Mouse (Mus musculus): ENCODE measurements around the gene Prkag1. TPM values are rescaled to one million over a fixed set of nuclear protein-coding genes. Genes with fewer than 3 reads are reported as not detected.

Gene Prkag1
- polyA plus RNA-seq, 1 experiment from 2014 or later: 95.9 TPM

DNA sequence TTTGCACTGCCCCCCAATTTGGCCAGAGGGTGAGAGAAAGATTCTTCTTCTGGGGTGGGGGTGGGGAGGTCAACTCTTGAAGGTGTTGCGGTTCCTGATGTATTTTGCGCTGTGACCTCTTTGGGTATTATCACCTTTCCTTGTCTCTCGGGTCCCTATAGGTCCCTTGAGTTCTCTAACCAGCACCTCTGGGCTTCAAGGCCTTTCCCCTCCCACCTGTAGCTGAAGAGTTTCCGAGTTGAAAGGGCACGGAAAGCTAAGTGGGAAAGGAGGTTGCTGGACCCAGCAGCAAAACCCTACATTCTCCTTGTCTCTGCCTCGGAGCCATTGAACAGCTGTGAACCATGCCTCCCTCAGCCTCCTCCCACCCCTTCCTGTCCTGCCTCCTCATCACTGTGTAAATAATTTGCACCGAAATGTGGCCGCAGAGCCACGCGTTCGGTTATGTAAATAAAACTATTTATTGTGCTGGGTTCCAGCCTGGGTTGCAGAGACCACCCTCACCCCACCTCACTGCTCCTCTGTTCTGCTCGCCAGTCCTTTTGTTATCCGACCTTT, 38.1 kb downstream of the Prkag1 start:
- peaks cover 40% of the 10 kb centered on the region for H3K4me1 ChIP-seq
- peak overlapping the region; percentile 27; the same call in 1 of the 2 replicates for H3K4me3 ChIP-seq
- H3K27ac ChIP-seq: no peak overlapping the region
- ATAC-seq: no peak
- H3K9ac ChIP-seq: no peak overlapping the region
- H3K4me2 ChIP-seq: peak overlapping the region; percentile 46; the same call in 1 of the 2 replicates
- 3% methylated on average over 13 of the region's 13 CpGs for WGBS
- no peaks in the 10 kb centered on the region for H3K36me3 ChIP-seq (ENCODE audit: poor library complexity, severe bottlenecking)
- no peaks in the 10 kb centered on the region for H3K9me3 ChIP-seq (replicated peaks)
- H3K27me3 ChIP-seq: peaks cover 97% of the 10 kb centered on the region

GRCm38 (mm10) chr15:98792233-98793020, 38.9 kb downstream of the Prkag1 start:
- peak; percentile 46; the same call in 1 of the 2 replicates for ATAC-seq
- H3K9ac ChIP-seq: no peak overlapping the region
- H3K27ac ChIP-seq: no peak overlapping the region
- H3K9me3 ChIP-seq (replicated peaks): no peaks in the 10 kb centered on the region
- under 1% methylated on average over 75 of the region's 75 CpGs for WGBS
- H3K4me3 ChIP-seq: peak overlapping the region; percentile 27
- peaks cover 33% of the 10 kb centered on the region for H3K4me1 ChIP-seq
- peaks cover 98% of the 10 kb centered on the region for H3K27me3 ChIP-seq
- H3K4me2 ChIP-seq: peak overlapping the region; percentile 46
- H3K36me3 ChIP-seq (ENCODE audit: poor library complexity, severe bottlenecking): no peaks in the 10 kb centered on the region

DNA sequence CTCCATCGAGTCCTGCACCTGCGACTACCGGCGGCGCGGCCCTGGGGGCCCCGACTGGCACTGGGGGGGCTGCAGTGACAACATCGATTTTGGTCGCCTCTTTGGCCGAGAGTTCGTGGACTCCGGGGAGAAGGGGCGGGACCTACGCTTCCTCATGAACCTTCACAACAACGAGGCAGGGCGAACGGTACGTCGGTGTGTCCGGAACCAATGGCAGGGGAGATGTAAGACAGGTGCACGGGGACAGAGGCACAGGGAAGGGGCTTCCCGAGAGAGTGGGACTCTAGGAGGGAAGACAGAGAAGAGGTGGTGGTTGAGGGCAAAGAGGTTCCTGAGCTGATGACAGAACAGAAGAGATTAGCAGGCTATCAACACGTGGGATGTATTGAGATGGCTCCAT, 39.5 kb downstream of the Prkag1 start:
- Histone ChIP-seq H3K4me1 (peaks cover 29% of the 10 kb centered on the region), H3K36me3 (ENCODE audit: poor library complexity, severe bottlenecking) (no peaks in the 10 kb centered on the region), H3K27me3 (peaks cover 100% of the 10 kb centered on the region), H3K9me3 (replicated peaks) (no peaks in the 10 kb centered on the region), H3K4me2 (no peak overlapping the region), H3K4me3 (peak overlapping the region; percentile 27), H3K9ac (no peak overlapping the region), H3K27ac (no peak overlapping the region)
- WGBS: under 1% methylated on average over 23 of the region's 23 CpGs
- no peak for ATAC-seq

- Histone ChIP-seq H3K27ac (no peak overlapping the region), H3K4me2 (no peak overlapping the region), H3K36me3 (ENCODE audit: poor library complexity, severe bottlenecking) (no peaks in the 10 kb centered on the region), H3K9me3 (replicated peaks) (no peaks in the 10 kb centered on the region), H3K4me1 (peaks cover 23% of the 10 kb centered on the region), H3K4me3 (0 out of 2 replicates have a peak overlapping the region, but pooled peaks have one; percentile 2), H3K27me3 (peaks cover 100% of the 10 kb centered on the region), H3K9ac (no peak overlapping the region)
- WGBS: 1% methylated on average over 12 of the region's 12 CpGs
- ATAC-seq: no peak
Observed at GRCm38 (mm10) chr15:98791221-98791620, 40.1 kb downstream of the Prkag1 start.

DNA sequence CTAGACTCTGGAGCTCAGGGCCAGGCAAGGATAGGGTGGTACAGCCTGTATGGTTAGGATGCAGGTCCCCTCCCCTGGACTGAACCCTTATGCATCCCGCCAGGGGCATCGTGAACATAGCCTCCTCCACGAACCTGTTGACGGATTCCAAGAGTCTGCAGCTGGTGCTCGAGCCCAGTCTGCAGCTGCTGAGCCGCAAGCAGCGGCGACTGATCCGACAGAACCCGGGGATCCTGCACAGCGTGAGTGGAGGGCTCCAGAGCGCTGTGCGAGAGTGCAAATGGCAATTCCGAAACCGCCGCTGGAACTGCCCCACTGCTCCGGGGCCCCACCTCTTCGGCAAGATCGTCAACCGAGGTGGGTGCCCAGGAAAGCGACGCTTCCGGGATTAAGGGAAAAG, 40.6 kb downstream of the Prkag1 start:
- H3K4me1 ChIP-seq: peaks cover 23% of the 10 kb centered on the region
- ATAC-seq: no peak
- WGBS: under 1% methylated on average over 23 of the region's 23 CpGs
- no peak overlapping the region for H3K4me2 ChIP-seq
- H3K9me3 ChIP-seq (replicated peaks): 0 out of 2 replicates have a peak, but pooled peaks cover 2% of the 10 kb centered on the region
- H3K36me3 ChIP-seq (ENCODE audit: poor library complexity, severe bottlenecking): no peaks in the 10 kb centered on the region
- H3K27ac ChIP-seq: no peak overlapping the region
- H3K4me3 ChIP-seq: 0 out of 2 replicates have a peak overlapping the region, but pooled peaks have one; percentile 2
- no peak overlapping the region for H3K9ac ChIP-seq
- peaks cover 99% of the 10 kb centered on the region for H3K27me3 ChIP-seq

DNA sequence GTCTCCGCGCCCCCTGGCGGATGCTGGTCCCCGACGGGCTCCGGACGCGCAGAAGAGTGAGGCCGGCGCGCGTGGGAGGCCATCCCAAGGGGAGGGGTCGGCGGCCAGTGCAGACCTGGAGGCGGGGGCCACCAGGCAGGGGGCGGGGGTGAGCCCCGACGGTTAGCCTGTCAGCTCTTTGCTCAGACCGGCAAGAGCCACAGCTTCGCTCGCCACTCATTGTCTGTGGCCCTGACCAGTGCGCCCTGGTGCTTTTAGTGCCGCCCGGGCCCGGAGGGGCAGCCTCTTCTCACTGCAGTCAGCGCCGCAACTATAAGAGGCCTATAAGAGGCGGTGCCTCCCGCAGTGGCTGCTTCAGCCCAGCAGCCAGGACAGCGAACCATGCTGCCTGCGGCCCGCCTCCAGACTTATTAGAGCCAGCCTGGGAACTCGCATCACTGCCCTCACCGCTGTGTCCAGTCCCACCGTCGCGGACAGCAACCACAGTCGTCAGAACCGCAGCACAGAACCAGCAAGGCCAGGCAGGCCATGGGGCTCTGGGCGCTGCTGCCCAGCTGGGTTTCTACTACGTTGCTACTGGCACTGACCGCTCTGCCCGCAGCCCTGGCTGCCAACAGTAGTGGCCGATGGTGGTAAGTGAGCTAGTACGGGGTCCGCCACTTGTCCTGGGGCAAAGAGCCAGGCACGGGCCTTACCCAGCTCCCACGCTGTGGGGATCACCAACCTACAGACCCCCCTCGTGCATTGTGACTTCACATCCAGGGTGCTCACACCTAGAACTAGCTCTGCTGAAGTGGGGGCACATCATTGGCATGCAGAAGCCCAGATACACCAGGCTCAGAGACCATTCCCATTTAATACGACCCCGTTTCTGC, 41.4 kb downstream of the Prkag1 start, which contains the start of gene Wnt1:
Wnt1 (plus strand) TSS at position 197 of the 875 bp plus-strand sequence.
- no peak for ATAC-seq
- H3K9ac ChIP-seq: no peak within 1 kb of the TSS
- H3K4me2 ChIP-seq: no peak within 1 kb of the TSS; the same call in 1 of the 2 replicates
- H3K4me3 ChIP-seq: no peak within 1 kb of the TSS; the same call in 1 of the 2 replicates
- under 1% methylated on average over 49 of the region's 51 CpGs for WGBS
- H3K4me1 ChIP-seq: peaks cover 23% of the 10 kb centered on the region
- peaks cover 99% of the 10 kb centered on the region for H3K27me3 ChIP-seq
- H3K36me3 ChIP-seq (ENCODE audit: poor library complexity, severe bottlenecking): no peaks in the 10 kb centered on the region
- H3K9me3 ChIP-seq (replicated peaks): 0 out of 2 replicates have a peak, but pooled peaks cover 4% of the 10 kb centered on the region
- no peak within 1 kb of the TSS for H3K27ac ChIP-seq

GRCm38 (mm10) chr15:98788972-98789660, 42.2 kb downstream of the Prkag1 start:
- H3K36me3 ChIP-seq (ENCODE audit: poor library complexity, severe bottlenecking): no peaks in the 10 kb centered on the region
- no peak overlapping the region for H3K4me3 ChIP-seq
- 11% methylated on average over 24 of the region's 24 CpGs for WGBS
- no peak overlapping the region for H3K9ac ChIP-seq
- H3K9me3 ChIP-seq (replicated peaks): 0 out of 2 replicates have a peak, but pooled peaks cover 4% of the 10 kb centered on the region
- no peak overlapping the region for H3K27ac ChIP-seq
- no peak for ATAC-seq
- H3K4me1 ChIP-seq: peaks cover 23% of the 10 kb centered on the region
- no peak overlapping the region for H3K4me2 ChIP-seq
- peaks cover 99% of the 10 kb centered on the region for H3K27me3 ChIP-seq

DNA sequence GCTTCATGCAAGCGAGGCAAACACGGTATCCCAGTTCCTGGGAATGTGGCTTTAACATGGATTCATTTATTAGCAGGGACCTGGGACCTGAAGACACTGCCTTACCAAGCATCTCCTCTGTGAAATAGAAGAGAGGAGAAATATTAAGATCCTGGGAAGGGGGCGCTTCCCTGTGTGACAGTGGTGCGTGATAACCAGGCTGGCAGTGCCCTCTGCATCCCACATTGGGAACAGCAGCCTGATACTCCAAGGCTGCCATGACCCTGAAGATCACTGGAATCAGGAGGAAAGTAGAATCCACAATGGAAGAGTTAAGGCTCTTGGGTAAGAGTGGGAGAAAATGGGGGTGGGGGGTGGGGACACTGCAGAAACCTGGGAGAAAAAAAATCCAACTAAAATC, 43.4 kb downstream of the Prkag1 start:
- H3K27me3 ChIP-seq: peaks cover 95% of the 10 kb centered on the region
- H3K9me3 ChIP-seq (replicated peaks): 0 out of 2 replicates have a peak, but pooled peaks cover 4% of the 10 kb centered on the region
- 31% methylated on average over 4 of the region's 4 CpGs for WGBS
- H3K27ac ChIP-seq: no peak overlapping the region
- H3K36me3 ChIP-seq (ENCODE audit: poor library complexity, severe bottlenecking): no peaks in the 10 kb centered on the region
- no peak overlapping the region for H3K9ac ChIP-seq
- ATAC-seq: no peak
- H3K4me3 ChIP-seq: no peak overlapping the region
- H3K4me1 ChIP-seq: peaks cover 19% of the 10 kb centered on the region
- no peak overlapping the region for H3K4me2 ChIP-seq

DNA sequence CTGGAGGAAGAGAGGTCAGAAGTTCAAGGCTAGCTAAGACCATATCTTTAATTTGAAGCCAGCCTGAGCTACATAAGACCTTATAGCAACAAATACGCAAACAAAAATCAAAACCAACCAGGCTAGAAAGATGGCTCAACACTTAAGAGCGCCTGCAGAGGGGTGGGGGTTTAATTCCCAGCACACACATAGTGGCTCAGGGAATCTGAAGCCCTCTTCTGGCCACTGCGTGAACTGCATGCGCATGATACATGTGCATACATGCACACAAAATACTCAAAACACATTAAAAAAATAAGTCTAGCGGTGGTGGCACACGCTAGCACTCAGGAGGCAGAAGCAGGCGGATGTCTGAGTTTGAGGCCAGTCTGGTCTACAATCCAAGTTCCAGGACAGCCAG, 45.6 kb downstream of the Prkag1 start:
- no peaks in the 10 kb centered on the region for H3K36me3 ChIP-seq (ENCODE audit: poor library complexity, severe bottlenecking)
- ATAC-seq: no peak
- H3K27ac ChIP-seq: no peak overlapping the region
- no peak overlapping the region for H3K4me3 ChIP-seq
- 39% methylated on average over 7 of the region's 7 CpGs for WGBS
- no peak overlapping the region for H3K9ac ChIP-seq
- H3K9me3 ChIP-seq (replicated peaks): 0 out of 2 replicates have a peak, but pooled peaks cover 4% of the 10 kb centered on the region
- no peak overlapping the region for H3K4me2 ChIP-seq
- H3K27me3 ChIP-seq: peaks cover 93% of the 10 kb centered on the region
- H3K4me1 ChIP-seq: peaks cover 9% of the 10 kb centered on the region; the same call in 1 of the 2 replicates

- no peak overlapping the region for H3K27ac ChIP-seq
- no peaks in the 10 kb centered on the region for H3K36me3 ChIP-seq (ENCODE audit: poor library complexity, severe bottlenecking)
- no peak overlapping the region for H3K9ac ChIP-seq
- no peak for ATAC-seq
- no peak overlapping the region for H3K4me2 ChIP-seq
- H3K9me3 ChIP-seq (replicated peaks): 0 out of 2 replicates have a peak, but pooled peaks cover 4% of the 10 kb centered on the region
- H3K4me3 ChIP-seq: no peak overlapping the region
- peaks cover 93% of the 10 kb centered on the region for H3K27me3 ChIP-seq
- 22% methylated on average over 6 of the region's 6 CpGs for WGBS
- H3K4me1 ChIP-seq: peaks cover 22% of the 10 kb centered on the region
Observed at GRCm38 (mm10) chr15:98781166-98781565, 50.2 kb downstream of the Prkag1 start.

DNA sequence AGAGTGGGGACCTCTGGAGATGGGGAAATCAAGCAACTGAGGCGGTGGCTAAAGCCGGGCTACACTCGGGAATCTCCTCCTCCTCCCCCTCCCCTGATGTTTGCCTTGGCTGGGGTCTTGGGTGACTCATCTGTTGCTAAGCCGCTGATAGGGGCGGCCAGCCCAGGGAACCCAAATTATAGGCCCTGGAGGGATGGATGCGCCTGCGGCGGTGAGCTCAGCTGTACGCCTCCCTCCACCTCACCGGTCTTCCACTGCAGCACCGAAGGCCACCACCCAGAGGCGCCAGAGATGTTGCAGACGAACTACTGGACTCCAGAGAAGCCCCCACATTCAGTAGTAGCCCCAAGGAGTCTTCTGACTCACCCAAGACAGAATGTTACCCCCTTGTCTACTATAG, 50.7 kb downstream of the Prkag1 start:
- Histone ChIP-seq H3K4me1 (peaks cover 28% of the 10 kb centered on the region), H3K4me2 (no peak overlapping the region), H3K36me3 (ENCODE audit: poor library complexity, severe bottlenecking) (no peaks in the 10 kb centered on the region), H3K27ac (no peak overlapping the region), H3K9me3 (replicated peaks) (0 out of 2 replicates have a peak, but pooled peaks cover under 1% of the 10 kb centered on the region), H3K9ac (no peak overlapping the region), H3K4me3 (no peak overlapping the region), H3K27me3 (peaks cover 94% of the 10 kb centered on the region)
- 3% methylated on average over 13 of the region's 13 CpGs for WGBS
- no peak for ATAC-seq

Data from forebrain, embryonic 13.5 days (tissue).